Mouse (Mus musculus) brain, embryonic 14.5 days (tissue): ENCODE data around the gene Dexi. TPM values are rescaled to one million over a fixed set of nuclear protein-coding genes. Genes with fewer than 3 reads are reported as not detected.

Source experiments
- DNase-seq: peaks from one replicate; pipeline ENCODE4 v3.0.0-alpha.2; 2011; ENCODE audit warnings: low read depth
- CTCF ChIP-seq: fragments of 200-500 bp; IDR thresholded peaks from 2 replicates; pipeline ENCODE4 v1.5.1; 2012; ENCODE audit warnings: inconsistent platforms, mild to moderate bottlenecking, moderate library complexity, borderline replicate concordance; ENCODE audit not compliant: insufficient read depth, insufficient read length; ENCODE audit errors: extremely low read depth
- POLR2A ChIP-seq: fragments of 200-500 bp; IDR thresholded peaks from 2 replicates; pipeline ENCODE4 v1.6.1; 2012; ENCODE audit warnings: mild to moderate bottlenecking, inconsistent platforms, borderline replicate concordance; ENCODE audit not compliant: poor library complexity, insufficient read depth, insufficient read length, severe bottlenecking; ENCODE audit errors: extremely low read depth
- polyA plus RNA-seq: library from polyadenylated mRNA; depleted of rRNA; stranded (reverse); fragments of >200 nt; gene quantifications from 2 replicates; pipeline ENCODE4 v1.2.3, GENCODE M21; 2012

Gene Dexi
- polyA plus RNA-seq, 1 experiment: 36.2 TPM

DNA sequence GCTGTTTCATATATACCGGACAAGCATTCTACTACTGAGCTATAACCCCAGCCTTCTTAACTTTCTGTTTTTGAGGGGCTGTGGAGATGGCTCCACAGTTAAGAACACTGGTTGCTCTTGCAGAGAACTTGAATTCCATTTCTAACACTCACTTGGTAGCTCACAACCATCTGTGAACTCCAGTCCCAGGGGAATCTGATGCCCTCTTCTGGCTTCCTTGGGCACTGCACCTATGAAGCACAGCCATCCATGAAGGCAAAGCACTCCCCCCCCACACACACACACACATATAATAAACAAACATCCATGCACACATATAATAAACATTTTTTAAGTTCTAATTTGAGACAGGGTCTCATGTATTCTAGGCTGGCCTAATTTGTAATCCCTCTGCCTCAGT is 20.0 kb downstream of the Dexi start:
- DNase-seq: peak; percentile 72
- TF ChIP-seq POLR2A (no peak), CTCF (peak; percentile 74)

DNA sequence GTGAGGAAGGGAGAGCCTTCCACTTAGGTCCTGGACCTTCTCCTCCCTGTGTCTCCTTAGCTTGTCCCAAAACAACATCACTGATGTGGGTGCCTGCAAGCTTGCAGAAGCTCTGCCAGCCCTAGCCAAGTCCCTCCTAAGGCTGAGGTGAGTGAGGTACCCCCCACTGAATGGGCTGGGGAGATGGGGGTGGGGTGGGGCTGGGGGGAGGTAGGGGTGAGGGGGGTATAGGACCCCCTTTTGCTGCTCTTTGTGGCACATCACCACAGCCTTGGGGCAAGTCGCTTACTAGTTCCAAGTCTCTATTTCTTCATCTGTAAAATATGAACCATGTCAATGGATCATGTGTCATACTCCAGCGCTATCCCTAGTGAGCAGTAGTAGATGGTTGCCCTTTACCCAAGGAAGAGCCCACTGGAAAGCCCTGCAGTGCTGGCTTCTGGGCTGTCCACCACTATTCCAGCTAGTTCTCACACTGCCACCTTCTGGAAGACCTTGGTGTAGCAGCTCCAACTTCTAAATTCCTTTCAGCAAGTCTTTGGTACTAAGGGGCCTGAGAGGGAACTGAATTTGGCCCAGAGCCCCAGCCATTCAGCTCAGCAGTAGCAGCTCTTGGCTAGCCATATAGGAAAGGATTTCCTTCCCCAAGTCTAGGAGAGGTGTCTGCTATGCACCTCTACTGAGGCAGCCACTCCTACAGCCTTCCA is 21.8 kb downstream of the Dexi start:
- DNase-seq: peak; percentile 92
- no peak for TF ChIP-seq POLR2A
- TF ChIP-seq CTCF: peak; percentile 76

DNA sequence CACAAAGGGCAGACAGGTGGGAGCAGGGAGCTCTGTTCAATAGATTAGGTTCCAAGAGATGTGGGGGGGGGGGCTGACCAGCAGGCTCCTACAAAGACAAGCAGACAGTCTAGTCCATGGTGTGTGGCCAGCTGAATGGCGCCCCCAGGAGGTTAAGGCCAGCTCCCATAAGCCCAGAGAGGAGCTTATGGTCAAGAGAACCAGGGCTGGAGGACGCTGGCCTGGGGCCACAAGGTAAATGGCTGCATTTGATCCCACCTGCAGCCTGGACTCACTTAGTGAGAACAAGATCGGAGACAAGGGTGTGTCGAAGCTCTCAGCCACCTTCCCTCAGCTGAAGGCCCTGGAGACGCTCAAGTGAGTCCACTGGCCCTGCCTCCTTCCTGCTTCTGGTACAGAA is 24.8 kb downstream of the Dexi start:
- no peak for TF ChIP-seq CTCF
- no peak for TF ChIP-seq POLR2A

DNA sequence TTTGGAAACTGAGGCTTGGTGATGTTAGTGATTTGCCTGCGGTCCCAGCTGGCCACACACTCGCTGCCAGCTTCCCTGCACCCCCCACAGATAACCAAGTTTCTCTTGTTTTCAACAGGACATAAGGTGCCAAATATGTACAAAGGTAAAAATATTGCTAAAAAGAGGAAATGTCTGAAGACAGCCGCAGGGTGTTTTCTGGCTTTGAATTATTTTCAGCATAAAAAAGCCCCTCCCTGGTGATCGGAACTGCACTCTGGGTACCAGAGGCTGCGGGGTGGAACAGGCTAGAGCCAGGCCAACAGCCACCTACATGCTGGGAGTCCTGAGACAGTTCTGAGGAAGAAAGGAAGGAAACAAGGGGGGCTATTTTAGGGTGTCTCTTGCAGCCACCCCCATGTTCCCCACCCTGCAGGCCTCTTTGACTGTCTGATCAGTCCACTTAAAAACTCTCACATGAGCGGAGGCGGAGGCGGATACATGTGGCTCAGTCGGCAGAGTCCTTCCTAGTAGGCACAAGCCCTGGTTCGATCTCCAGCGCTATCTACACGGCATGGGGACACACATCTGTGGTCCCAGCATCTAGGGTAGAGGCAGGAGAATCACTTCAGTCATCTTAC is 26.8 kb downstream of the Dexi start:
- DNase-seq: no peak
- TF ChIP-seq CTCF (no peak), POLR2A (no peak)

More for the DNA sequence above, 24.8 kb downstream of the Dexi start:
- DNase-seq: no peak

DNA sequence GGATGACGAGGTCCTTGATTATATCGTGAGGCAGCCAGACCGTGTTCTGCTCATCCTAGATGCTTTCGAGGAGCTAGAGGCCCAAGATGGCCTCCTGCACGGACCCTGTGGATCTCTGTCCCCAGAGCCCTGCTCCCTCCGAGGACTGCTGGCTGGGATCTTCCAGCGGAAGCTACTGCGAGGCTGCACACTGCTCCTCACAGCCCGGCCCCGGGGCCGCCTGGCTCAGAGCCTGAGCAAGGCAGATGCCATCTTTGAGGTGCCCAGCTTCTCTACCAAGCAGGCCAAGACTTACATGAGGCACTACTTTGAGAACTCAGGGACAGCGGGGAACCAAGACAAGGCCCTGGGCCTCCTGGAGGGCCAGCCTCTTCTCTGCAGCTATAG is 31.7 kb downstream of the Dexi start:
- TF ChIP-seq CTCF (no peak), POLR2A (no peak)
- no peak for DNase-seq

DNA sequence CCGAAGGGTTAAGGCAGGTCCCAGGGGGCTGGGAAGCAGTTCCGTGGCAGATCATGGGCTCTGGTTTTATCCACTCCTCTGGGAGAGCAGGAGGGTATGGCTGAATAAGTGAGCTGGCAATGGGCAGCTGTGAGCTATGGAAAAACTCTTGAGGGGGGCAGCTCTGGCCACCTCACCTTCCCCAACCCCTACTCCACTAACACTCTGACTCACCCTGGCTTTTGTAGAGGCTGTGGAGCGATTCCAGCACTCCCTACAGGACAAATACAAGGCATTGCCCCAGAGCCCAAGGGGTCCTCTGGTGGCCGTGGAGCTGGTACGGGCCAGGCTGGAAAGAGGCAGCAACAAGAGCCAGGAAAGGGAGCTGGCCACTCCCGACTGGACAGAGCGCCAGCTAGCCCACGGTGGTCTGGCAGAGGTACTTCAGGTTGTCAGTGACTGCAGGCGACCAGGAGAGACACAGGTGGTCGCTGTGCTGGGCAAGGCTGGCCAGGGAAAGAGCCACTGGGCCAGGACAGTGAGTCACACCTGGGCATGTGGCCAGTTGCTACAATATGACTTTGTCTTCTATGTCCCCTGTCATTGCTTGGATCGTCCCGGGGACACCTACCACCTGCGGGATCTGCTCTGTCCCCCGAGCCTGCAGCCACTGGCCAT is 32.2 kb downstream of the Dexi start:
- no peak for DNase-seq
- TF ChIP-seq POLR2A (no peak), CTCF (no peak)

DNA sequence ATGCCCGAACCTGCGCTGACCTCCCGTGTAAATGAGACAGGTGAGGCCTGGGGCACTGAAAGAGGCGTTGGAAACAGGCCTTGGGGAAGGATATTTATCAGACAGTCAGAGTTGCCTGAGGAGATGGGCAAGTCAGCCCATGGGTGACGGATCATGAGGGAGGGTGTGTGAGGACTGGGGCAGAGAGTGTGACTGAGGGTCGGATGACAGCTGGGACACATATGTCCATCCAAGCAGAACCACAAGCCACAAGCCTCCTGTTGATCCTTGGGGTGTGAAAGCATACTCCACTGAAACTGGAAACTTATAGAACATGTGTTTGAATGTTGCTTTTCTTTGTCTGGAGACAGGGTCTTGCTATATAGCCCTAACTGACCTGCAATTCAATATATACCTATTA is 34.2 kb downstream of the Dexi start:
- DNase-seq: no peak
- no peak for TF ChIP-seq POLR2A
- no peak for TF ChIP-seq CTCF

DNA sequence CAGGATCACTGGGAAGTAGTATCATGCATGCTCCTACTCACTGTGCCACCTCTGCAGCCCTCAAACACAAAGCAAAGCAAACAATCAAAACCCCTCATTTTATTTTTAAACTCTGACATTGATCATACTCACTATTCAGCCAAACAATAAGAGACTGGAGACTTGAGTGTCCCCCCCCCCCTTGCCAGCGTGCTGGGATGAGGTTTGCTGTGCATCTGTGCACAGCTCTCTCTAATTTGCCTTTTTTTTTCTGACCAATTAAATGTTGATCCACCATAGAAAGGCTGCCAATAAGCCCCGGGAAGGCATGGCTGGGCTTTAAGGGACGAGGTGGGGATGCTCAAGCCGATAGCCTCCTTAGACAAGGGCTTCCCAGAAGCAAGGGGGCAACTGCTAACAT is 35.4 kb downstream of the Dexi start:
- DNase-seq: peak; percentile 58
- TF ChIP-seq POLR2A: no peak
- TF ChIP-seq CTCF: no peak

DNA sequence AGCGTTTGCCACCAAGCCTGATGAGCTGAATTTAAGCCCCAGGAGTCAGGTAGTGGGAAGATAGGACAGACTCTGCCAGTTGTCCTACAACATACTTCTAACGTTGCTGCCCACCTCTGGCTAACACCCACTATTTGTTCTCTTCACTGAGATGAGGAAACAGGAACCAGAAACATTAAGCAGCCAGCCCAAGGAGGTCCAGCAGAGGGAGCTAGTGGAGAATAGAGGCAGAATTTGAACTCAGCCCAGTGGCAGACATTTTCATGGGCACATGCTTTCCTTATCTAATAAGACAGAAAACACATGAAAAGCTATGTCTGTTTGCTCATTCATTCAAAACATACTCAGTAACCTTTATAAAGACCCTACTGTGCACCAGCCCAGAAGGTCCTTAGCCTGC is 39.8 kb downstream of the Dexi start:
- TF ChIP-seq CTCF: no peak
- no peak for TF ChIP-seq POLR2A
- no peak for DNase-seq

DNA sequence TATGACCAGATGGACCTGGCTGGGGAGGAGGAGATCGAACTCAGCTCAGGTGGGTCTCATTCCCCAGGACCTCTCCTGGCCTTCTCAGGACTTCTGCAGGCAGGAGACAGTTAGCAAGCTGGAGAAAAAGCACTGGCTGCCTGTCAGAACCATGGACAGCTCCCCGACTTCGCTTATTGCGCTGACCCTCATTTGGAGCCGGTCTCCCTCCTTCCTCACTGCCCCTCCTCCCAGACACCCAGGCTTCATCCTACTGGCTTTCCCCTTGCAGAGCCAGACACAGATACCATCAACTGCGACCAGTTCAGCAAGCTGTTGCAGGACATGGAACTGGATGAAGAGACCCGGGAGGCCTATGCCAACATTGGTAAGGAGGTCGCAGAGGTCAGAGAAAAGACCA is 41.0 kb downstream of the Dexi start:
- DNase-seq: peak; percentile 28
- no peak for TF ChIP-seq POLR2A
- no peak for TF ChIP-seq CTCF

DNA sequence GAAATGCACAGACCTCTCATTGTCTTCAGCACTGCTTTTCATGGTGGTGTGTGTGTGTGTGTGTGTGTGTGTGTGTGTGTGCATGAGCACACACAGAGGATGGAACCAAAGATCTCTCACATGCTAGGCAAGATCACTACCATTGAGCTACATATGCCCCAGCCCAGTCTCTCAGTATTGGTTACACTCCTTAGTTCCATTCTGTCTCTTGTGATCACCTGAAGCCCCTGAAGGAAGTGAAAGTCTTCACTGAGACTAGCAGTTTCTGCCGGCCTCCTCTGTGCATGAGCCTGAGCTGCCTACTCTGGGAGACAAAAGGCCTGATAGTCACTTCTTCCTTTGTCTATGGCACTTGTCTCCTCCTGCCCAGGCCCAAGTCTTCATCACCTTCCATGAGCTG is 43.7 kb downstream of the Dexi start:
- TF ChIP-seq POLR2A (no peak), CTCF (no peak)
- no peak for DNase-seq

DNA sequence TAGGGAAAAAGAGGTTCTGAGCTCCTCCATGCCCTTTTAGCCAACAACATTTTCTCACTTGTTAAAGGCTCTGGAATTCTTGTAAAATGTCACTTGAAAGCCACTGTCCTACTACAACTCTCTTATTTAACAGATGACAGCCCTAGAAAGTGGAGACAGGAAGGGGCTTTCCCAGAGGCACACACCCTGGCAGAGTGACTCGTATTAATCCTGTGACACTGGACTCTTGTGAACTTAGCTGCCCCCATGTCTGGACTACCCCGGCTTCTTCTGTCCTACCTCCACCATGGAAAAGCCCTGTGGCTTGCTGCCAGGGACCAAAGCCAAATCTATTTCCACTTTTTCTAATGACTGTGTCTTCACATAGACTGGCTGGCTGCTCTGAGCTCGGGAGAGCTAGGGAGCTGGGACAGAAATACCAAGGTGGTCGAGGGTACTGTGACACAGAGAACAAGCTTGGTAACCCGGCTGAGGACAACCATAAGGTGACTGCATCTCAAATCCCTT is 44.7 kb downstream of the Dexi start:
- no peak for DNase-seq
- TF ChIP-seq POLR2A (no peak), CTCF (no peak)

DNA sequence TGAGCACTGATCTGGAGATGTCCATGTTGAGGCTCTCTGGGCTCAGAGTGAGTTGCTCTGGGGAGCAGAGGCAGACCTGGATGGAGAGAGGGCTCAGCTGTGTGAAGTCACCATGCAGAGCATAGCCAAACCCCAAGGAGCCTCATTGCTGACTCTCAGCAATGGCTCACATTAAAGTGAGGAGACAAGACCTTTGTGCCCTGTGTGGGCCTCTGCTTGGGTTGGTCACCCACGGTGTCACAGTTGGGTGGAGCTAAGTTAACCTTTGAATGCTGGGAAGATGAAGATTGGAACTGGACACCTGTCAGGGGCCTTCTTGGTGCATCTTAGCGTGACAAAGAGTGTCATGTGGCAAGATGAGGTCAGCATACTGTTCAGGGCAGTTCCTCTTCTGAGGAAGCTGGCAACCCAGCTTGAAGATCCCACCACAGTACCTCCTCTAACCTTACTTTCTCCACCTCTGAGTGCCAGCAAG is 47.0 kb downstream of the Dexi start:
- DNase-seq: no peak
- no peak for TF ChIP-seq POLR2A
- no peak for TF ChIP-seq CTCF
